19 mouse cellular contexts compared by ENCODE assay signal in the genomic region with DNA sequence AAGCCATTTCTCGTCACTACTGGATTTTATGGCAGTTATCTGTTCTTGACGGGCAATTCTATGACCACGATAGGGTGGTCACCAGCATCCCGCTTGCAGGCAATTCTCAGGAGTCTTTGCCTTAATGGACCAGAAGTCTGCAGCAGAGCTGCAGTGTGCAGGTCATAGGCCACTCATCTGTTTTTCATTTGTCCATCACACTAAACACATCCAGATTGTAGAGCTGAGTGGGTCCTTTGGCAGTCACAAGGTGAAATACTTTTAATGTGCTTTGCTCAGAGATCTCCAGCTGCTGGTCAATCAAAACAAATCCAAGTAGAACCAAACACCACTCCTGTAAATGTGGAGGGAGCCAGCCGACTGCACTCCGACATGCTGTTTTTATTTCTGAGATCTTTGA.
DNase-seq lines count a peak whose midpoint lies in the region; ATAC-seq lines count a peak whose summit lies in the region.
"Had no signal": no experiment of that assay in that cellular context is flagged by ENCODE, and none has a peak within 500 bp of the region (broad histone marks: within the 10 kb centered on the region; RNA-seq: fewer than 3 reads in every experiment).

No protein-coding gene starts in this region.

- no peak overlapping the region for H3K27ac ChIP-seq in neural tube, embryonic 15.5 days (replicated peaks)
- H3K27ac ChIP-seq in limb, embryonic 13.5 days = 0 out of 2 replicates have a peak overlapping the region, but pooled peaks have one; percentile 23
- no peak overlapping the region for H3K27ac ChIP-seq in kidney, embryonic 16.5 days (ENCODE audit: low read length)
- H3K27ac ChIP-seq: embryonic facial prominence, embryonic 15.5 days; forebrain, embryonic 13.5 days; heart, embryonic 10.5 days; liver, embryonic 14.5 days had no signal

- H3K36me3 ChIP-seq in neural tube, embryonic 15.5 days = no peaks in the 10 kb centered on the region
- peaks cover 28% of the 10 kb centered on the region for H3K36me3 ChIP-seq in limb, embryonic 13.5 days
- no peaks in the 10 kb centered on the region for H3K36me3 ChIP-seq in kidney, embryonic 16.5 days (ENCODE audit: insufficient read depth, low read length)
- H3K36me3 ChIP-seq: embryonic facial prominence, embryonic 15.5 days had no signal

- no peaks in the 10 kb centered on the region; the same call in 1 of the 2 replicates for H3K4me1 ChIP-seq in neural tube, embryonic 15.5 days
- H3K4me1 ChIP-seq in limb, embryonic 13.5 days = peaks cover 30% of the 10 kb centered on the region
- no peaks in the 10 kb centered on the region for H3K4me1 ChIP-seq in kidney, embryonic 16.5 days (ENCODE audit: insufficient read depth, low read length)
- H3K4me1 ChIP-seq: forebrain, embryonic 13.5 days; heart, embryonic 10.5 days had no signal

- H3K9me3 ChIP-seq in neural tube, embryonic 15.5 days (replicated peaks) = no peaks in the 10 kb centered on the region
- no peaks in the 10 kb centered on the region for H3K9me3 ChIP-seq in limb, embryonic 13.5 days
- H3K9me3 ChIP-seq in kidney, embryonic 16.5 days (ENCODE audit: low read length) = no peaks in the 10 kb centered on the region
- H3K9me3 ChIP-seq: embryonic facial prominence, embryonic 15.5 days; forebrain, embryonic 13.5 days; heart, embryonic 10.5 days had no signal

- no peak overlapping the region for H3K9ac ChIP-seq in neural tube, embryonic 15.5 days (replicated peaks)
- H3K9ac ChIP-seq in limb, embryonic 13.5 days = no peak overlapping the region
- no peak overlapping the region for H3K9ac ChIP-seq in kidney, embryonic 16.5 days (replicated peaks; ENCODE audit: low read length)
- H3K9ac ChIP-seq: embryonic facial prominence, embryonic 15.5 days; forebrain, embryonic 13.5 days; liver, embryonic 14.5 days had no signal

- H3K27me3 ChIP-seq in neural tube, embryonic 15.5 days (replicated peaks) = no peaks in the 10 kb centered on the region
- H3K27me3 ChIP-seq in limb, embryonic 13.5 days = no peaks in the 10 kb centered on the region
- H3K27me3 ChIP-seq in kidney, embryonic 16.5 days (ENCODE audit: insufficient read depth, low read length) = no peaks in the 10 kb centered on the region
- H3K27me3 ChIP-seq: embryonic facial prominence, embryonic 15.5 days; forebrain, embryonic 13.5 days had no signal

- peak; percentile 3 to 19 for DNase-seq in cerebellum, postnatal 10 days
- no peak for DNase-seq in cerebellum, postnatal 4 days (ENCODE audit: low spot score in 2 of 2)
- DNase-seq in neural tube, embryonic 10.5 days (ENCODE audit: extremely low spot score, low spot score) = peak; percentile 30
- DNase-seq in liver = no peak
- no peak for DNase-seq in spleen, postnatal 10 days (ENCODE audit: low spot score in 2 of 2)
- DNase-seq: cerebellum, adult 18-20 months; gastrocnemius, postnatal 25 days; heart, postnatal 4 days; kidney, adult 9 months; lung, postnatal 10 days; right cerebral cortex, postnatal 14 days; thymus, adult 2 months had no signal

- WGBS in neural tube, embryonic 15.5 days = 86% methylated on average over 6 of the region's 6 CpGs
- WGBS in limb, embryonic 13.5 days = 20% methylated on average over 6 of the region's 6 CpGs
- 73% methylated on average over 6 of the region's 6 CpGs for WGBS in kidney, embryonic 16.5 days

- H3K4me3 ChIP-seq in neural tube, embryonic 15.5 days (replicated peaks) = no peak overlapping the region
- no peak overlapping the region for H3K4me3 ChIP-seq in limb, embryonic 13.5 days
- no peak overlapping the region for H3K4me3 ChIP-seq in kidney, embryonic 16.5 days (ENCODE audit: low read length)
- H3K4me3 ChIP-seq: embryonic facial prominence, embryonic 15.5 days; forebrain, embryonic 13.5 days; heart, embryonic 10.5 days had no signal

- H3K4me2 ChIP-seq in neural tube, embryonic 15.5 days = no peak overlapping the region
- peak overlapping the region; percentile 12; the same call in 1 of the 2 replicates for H3K4me2 ChIP-seq in limb, embryonic 13.5 days (replicated peaks)
- no peak overlapping the region for H3K4me2 ChIP-seq in kidney, embryonic 16.5 days (replicated peaks; ENCODE audit: low read depth, low read length)
- H3K4me2 ChIP-seq: embryonic facial prominence, embryonic 15.5 days; forebrain, embryonic 13.5 days had no signal

- ATAC-seq in neural tube, embryonic 15.5 days (ENCODE audit: low FRiP score) = no peak
- ATAC-seq in limb, embryonic 13.5 days (ENCODE audit: low FRiP score, low read depth) = peak; percentile 37; the same call in 1 of the 2 replicates
- no peak for ATAC-seq in kidney, embryonic 16.5 days (ENCODE audit: low FRiP score, low TSS enrichment)
- ATAC-seq: forebrain, embryonic 13.5 days had no signal

Comparison
In these comparisons a context has a peak if more than half of its experiments do, and no peak if none do; other contexts are left out.
1. DNase-seq: peak in cerebellum, postnatal 10 days (2 of 2) and neural tube, embryonic 10.5 days (single experiment); none in cerebellum, postnatal 4 days (0 of 2), liver (single experiment) and spleen, postnatal 10 days (0 of 2).